ENCODE assay signal across 10 mouse cellular contexts in the genomic region with DNA sequence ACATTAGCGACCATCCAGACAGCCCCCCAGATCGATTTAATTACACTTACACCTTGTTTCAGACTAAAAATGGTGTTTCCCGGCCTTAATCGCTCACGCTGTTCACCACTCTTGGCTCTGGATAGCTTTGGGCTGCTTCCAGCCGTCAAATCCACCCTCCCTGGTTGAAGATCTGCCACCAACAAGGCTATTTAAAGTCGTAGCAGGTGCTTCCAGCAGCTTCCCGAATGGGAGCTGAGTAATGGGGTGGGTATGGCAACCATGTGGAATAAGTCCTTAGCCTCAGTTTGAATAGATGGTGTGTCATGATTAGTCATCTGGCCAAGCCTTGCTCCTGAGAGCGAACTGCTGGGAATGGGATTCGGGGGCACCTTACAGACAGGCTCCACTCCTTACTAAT.
DNase-seq lines count a peak whose midpoint lies in the region; ATAC-seq lines count a peak whose summit lies in the region.
"Had no signal": no experiment of that assay in that cellular context is flagged by ENCODE, and none has a peak within 500 bp of the region (broad histone marks: within the 10 kb centered on the region; RNA-seq: fewer than 3 reads in every experiment).

No protein-coding gene starts in this region.

- DNase-seq in 3134 (ENCODE audit: extremely low read depth, insufficient read length, low spot score): peak; percentile 62
- DNase-seq in heart, postnatal 10 days: peak; percentile 55 to 56
- DNase-seq in left cerebral cortex, adult 9 months (ENCODE audit: low spot score in 2 of 2): peak; percentile 70 to 86
- DNase-seq in liver, embryonic 11.5 days (ENCODE audit: low spot score): no peak
- DNase-seq in spleen, adult 12 weeks (ENCODE audit: low spot score): no peak
- no peak for DNase-seq in spleen, postnatal 36 days (ENCODE audit: low spot score in 2 of 2)
- DNase-seq: thymus, adult 18-20 months had no signal

- peak; percentile 59; the same call in 1 of the 2 replicates for ATAC-seq in cerebellum, adult (ENCODE audit: insufficient number of reproducible peaks, low FRiP score, low TSS enrichment)
- no peak for ATAC-seq in liver, embryonic 11.5 days (replicated peaks; ENCODE audit: low FRiP score)

- no peak overlapping the region for H3K4me2 ChIP-seq in liver, embryonic 11.5 days
- H3K4me2 ChIP-seq: embryonic facial prominence, embryonic 15.5 days had no signal

- 75% methylated on average over 10 of the region's 10 CpGs for WGBS in liver, embryonic 11.5 days

- H3K36me3 ChIP-seq in liver, embryonic 11.5 days (ENCODE audit: control insufficient read depth, insufficient read depth, low read length): no peaks in the 10 kb centered on the region
- H3K36me3 ChIP-seq: embryonic facial prominence, embryonic 15.5 days; G1E had no signal

- H3K27ac ChIP-seq in liver, embryonic 11.5 days (ENCODE audit: low read depth, low read length): no peak overlapping the region
- H3K27ac ChIP-seq: embryonic facial prominence, embryonic 15.5 days had no signal

- intact Hi-C loops in heart, postnatal 10 days (cut with DNase I): no loop called here

- no peaks in the 10 kb centered on the region for H3K4me1 ChIP-seq in liver, embryonic 11.5 days (replicated peaks; ENCODE audit: control insufficient read depth, insufficient read depth, low read length)
- H3K4me1 ChIP-seq: embryonic facial prominence, embryonic 15.5 days had no signal

- no peak overlapping the region for H3K9ac ChIP-seq in liver, embryonic 11.5 days (ENCODE audit: low read depth, low read length)
- H3K9ac ChIP-seq: embryonic facial prominence, embryonic 15.5 days had no signal

- no peak overlapping the region for H3K4me3 ChIP-seq in liver, embryonic 11.5 days (ENCODE audit: low read depth, low read length)
- H3K4me3 ChIP-seq: embryonic facial prominence, embryonic 15.5 days had no signal

- H3K27me3 ChIP-seq in liver, embryonic 11.5 days (replicated peaks; ENCODE audit: control insufficient read depth, insufficient read depth, low read length): no peaks in the 10 kb centered on the region
- H3K27me3 ChIP-seq: embryonic facial prominence, embryonic 15.5 days had no signal

- H3K9me3 ChIP-seq in liver, embryonic 11.5 days (ENCODE audit: control insufficient read depth, low read length): no peaks in the 10 kb centered on the region
- H3K9me3 ChIP-seq: embryonic facial prominence, embryonic 15.5 days had no signal

Comparison
In these comparisons a context has a peak if more than half of its experiments do, and no peak if none do; other contexts are left out.
1. DNase-seq: peak in 3134 (single experiment), heart, postnatal 10 days (2 of 2) and left cerebral cortex, adult 9 months (2 of 2); none in liver, embryonic 11.5 days (single experiment), spleen, adult 12 weeks (single experiment) and spleen, postnatal 36 days (0 of 2).